Mouse (Mus musculus) spleen, adult 18-20 months (tissue): ENCODE results near the gene Prex1.

ENCODE experiments used
- DNase-seq, 2 experiments: peaks; one replicate each; pipeline ENCODE4 v3.0.0; 2022; ENCODE audit warnings: mixed read lengths in 2 of 2

Gene Prex1

DNA sequence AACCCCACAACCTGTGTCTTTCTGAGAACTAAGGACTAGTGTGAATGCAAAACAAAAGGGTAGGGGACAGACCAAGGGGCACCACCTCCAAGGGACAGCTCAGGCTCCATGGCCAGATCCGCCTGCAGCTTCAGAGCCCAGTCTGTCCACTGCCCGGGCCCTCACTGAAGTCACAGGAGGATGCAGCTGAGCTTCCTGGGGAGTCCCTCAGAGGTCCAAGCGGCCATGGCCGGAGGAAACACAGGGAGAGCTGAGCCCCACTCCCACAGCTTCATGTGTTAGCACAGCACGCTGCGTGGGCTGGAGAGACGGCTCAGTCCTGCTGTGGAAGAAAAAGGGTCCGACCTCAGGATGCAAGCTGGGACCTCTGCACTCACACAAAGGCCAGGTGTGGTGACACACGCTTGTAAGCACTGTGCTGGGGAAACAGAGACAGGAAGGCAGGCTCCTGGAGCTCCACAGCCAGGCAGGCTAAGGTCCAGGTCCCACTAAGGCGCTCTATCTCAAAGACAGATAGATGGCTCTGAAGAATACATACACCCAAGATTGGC lies 81.9 kb downstream of the Prex1 start:
- no peak for DNase-seq

DNA sequence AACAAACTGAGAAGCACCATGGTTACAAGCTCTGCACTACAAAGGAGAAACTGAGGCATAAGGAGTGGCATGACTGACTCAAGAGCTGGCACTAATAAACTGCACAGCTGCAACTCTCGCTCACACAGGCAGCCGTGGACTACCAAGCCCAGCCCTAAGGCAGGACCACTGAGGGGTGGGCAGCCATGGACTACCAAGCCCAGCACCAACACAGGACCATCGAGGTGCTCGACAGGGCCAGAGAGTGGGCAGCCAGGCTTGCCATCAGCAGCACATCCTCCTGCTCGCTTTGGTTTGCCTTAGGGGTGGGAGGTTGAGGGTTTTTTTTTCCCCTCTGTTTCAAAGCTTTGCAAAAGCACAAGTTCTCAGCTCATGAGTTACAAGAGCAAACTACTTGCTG lies 82.4 kb downstream of the Prex1 start:
- DNase-seq, result no peak

DNA sequence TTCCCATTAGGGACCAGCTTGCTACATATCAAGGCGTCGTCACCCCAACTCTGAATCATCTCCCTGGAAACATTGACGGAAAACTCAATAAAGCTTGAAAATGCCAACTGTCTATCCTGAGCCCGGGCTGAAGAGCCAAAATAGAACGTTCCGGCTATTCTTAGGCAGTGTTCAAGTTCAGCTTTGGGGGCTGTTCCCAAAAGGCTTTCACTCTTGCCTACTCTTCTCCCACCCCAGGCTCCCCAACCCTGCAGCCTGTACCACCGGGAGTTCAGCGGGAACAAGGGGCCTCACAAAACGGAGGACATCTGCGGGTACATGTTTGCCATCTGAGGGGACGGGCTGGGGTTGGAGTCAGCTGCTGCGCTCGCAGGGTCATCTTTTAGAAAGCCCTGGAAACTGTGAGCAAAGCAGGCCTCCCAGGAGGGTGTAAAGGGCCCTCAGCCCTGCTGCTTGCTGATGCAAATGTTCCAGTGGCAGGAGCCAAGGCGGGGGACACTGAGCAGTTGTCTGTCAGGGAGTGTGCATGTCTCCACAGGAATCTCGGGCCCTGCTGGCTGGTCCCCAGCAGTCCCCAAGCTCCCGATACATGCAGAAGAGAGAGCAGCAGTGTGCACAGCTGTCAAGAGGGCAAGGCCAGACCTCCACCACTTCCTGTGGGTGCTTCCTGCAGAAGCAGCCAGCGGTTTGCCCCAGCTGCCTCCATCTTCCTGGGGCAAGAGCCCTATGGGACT lies 83.5 kb downstream of the Prex1 start:
- DNase-seq, result peak; percentile 61 to 63

DNA sequence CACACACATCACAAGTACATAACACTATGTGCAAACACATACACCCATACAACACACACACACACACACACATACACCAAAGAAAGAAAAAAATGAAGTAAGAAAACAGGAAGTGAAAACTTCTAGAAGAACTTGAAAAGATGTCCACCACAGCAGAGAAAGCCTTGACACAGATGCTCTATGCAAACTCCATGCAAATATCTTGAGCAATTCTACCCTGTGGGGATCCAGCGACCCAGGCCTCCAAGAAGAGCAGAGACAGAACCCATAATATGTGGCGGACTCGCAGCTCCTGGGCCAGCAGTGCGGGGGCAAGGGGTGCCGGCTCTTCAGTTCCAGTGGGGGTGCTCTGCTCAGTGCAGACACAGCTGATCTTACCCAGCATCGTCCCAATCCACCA lies 86.1 kb downstream of the Prex1 start:
- peak; percentile 39 to 49 for DNase-seq

DNA sequence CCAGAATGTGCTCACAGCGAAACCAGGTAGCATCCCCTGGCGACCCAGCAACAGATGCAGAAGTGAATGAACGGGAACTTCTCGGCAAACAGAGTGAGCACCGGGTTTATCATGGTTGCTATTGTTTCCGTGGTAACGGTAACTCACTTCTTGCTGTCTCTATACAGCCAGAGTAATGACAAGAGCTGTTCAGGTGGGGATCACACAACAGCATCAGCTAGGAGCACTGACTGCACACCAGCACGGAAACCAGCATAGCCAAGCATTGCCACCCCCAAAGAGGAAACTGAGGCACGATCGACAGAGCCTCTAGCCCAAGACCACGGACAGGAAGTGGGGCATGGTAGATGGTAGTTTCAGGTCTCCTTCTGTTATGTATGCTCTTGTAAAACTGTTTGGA lies 88.4 kb downstream of the Prex1 start:
- peak; percentile 30 to 38 for DNase-seq

DNA sequence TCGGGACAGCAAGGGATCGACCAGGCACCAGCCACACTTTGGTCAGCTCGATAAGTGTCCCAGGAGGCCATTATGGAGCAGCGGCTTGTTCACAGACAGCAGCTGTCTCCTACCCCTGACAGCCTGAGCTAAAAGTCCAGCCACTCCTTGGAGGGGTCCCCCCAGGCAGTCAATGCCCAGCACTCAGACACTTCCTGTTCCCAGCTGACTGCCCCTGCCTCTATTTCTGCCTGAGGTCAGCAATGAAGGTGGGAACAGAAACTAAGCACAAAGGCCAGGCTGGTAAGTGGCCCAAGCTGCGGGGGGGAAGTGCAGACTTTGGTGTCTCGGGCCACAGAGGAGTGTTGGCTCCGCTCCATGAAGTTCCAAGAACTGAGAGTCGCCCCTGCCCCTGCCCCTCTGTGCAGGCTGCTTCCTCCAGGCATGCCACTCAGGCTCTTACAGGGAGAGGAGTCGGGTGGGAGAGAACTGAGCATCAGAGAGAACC lies 90.5 kb downstream of the Prex1 start:
- DNase-seq, result peak; percentile 39 to 43

DNA sequence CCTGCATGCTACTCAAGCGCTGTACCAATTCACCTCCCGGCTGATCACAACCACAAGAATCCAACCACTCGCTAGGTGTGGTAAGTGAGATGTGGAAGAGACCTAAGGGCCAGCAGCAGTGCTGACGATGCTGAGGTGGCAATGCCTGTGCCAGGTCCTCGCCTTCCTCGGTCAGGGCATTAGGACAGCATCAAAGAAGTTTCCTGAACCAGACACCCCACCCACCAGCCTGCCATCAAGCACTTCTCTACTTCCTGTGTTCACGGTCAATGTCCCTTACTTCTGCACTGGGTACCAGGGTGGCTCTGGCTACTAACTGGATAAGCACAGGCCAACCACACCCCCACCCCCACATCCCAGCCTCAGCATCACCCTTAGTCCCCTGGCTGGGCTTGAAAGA lies 91.0 kb downstream of the Prex1 start:
- peak in 1 of 2 experiments; percentile 44 for DNase-seq

DNA sequence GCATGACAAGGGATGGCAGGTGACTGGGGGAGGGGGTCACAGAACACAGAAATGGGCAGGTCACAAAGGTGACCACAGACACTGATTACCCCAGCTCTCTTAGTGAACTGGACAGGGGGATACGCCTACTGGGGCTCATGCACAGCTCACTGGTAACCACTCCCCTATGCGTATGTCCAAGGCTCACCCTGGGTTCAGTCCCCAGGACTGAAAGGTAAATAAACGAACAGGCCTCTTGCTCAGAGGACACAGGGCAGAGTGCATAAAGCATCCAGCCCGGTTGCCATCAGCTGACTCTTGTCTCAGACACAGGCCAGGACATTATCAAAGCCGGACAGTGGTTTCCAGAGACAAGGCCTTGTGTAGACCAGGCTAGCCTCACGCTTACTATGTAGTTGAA lies 91.6 kb downstream of the Prex1 start:
- no peak for DNase-seq

DNA sequence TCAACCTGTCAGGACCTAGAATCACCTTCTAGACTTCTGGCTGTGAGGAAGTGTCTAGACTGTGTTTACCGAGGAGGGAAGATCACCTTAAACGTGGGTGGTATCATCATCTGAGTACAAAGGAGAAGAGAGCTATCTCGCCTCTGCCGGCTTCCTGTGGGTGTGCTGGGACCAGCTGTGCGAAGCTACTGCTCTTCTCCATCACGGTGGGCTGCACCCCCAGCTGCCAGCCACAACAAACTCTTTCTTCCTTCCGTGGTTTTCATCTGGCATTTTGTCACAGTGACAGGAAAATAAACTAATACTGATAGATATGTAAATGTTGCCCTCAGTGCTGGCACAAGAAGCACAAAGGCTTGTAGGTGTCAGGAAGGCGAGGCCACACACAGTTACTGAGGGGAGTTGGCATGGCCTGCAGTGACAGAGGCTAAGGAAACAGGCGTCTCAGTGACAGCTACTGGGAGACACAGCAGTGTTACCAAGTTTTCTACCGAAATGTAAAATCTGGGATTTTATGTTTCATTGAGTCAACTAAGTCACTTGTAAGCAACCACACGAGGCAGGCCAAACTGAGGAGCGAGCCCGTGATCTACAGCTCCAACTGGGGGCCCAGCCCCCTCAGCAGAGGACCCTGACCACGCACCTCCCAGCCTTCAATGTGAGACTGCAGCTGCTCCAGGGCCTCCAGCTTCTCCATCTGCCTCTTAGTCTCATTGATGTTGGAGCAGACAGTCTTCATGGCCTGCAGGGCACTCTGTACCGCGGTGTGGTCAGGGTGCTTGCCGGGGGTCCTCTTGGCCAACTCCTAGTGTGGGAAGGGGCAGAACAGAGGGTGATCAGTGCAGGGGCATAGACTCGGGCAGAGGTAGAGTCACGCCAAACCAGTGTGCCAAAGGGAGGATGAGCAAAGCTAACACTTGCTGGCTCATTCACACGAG lies 92.8 kb downstream of the Prex1 start:
- DNase-seq, result peak; percentile 62 to 65

DNA sequence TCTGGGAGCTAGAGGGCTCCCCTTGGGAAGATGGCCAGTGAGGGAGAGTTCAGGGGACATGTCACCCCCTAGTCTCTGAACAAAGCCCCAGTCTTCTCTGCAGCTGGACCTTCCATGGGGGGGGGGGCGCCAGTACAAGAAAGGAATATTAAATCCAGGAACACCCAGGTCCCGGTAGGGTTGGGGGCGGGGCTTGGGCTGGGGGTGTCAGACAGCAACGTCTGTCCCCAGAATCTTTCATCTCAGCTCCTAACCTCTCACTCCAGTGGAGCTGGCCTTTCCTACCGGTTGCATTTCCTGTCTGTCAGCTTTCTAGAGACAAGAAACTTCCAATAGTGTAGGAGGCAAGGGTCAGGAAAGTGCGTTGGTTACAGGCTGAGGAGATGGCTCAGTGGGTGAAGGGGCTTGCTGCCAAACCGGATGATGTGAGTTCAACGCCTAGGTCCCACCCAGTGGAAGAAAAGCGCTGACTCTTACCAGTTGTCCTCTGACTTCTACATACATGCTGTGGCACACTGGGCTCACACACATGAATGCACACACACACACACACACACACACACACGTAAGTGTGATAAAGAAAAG lies 93.6 kb downstream of the Prex1 start:
- DNase-seq, result no peak

DNA sequence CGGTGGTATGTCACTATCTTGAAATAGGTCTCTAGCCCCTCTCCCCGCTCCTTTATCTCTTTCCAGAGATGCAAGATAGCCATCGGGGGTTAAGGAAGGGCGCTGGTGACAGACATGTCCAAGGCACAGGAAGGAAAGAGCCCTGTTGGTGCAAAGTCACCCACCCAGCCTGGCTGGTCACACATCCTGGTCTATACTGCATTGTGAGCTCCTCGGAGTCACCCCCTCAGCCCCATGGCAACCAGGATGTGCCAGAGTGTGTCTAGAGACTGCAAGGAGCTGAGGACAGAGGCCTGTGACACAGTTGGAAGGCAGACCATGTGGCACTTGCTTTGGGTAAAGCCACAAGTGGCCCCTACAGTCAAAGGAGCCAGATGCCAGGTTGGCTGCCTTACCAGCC lies 94.4 kb downstream of the Prex1 start:
- DNase-seq, result no peak

DNA sequence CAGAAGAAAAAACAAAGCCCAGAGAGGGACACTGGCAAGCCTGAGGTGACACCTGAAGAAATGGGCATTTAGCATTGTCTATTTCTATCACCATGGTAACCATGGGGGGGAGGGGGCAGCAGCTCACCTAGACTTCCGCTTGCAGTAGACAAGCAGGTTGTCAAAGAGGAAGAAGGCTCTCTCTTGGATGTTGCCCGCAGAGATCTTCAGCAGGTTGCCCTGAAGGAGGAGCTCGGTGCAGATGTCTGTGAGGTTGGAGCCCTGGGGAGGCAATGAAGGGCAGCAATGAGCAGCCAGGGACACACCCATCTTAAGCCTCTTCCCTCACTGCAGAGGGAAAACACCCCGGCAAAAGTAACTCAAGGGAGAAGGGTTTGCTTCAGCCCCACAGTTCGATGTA lies 95.9 kb downstream of the Prex1 start:
- DNase-seq, result peak; percentile 41 to 42

DNA sequence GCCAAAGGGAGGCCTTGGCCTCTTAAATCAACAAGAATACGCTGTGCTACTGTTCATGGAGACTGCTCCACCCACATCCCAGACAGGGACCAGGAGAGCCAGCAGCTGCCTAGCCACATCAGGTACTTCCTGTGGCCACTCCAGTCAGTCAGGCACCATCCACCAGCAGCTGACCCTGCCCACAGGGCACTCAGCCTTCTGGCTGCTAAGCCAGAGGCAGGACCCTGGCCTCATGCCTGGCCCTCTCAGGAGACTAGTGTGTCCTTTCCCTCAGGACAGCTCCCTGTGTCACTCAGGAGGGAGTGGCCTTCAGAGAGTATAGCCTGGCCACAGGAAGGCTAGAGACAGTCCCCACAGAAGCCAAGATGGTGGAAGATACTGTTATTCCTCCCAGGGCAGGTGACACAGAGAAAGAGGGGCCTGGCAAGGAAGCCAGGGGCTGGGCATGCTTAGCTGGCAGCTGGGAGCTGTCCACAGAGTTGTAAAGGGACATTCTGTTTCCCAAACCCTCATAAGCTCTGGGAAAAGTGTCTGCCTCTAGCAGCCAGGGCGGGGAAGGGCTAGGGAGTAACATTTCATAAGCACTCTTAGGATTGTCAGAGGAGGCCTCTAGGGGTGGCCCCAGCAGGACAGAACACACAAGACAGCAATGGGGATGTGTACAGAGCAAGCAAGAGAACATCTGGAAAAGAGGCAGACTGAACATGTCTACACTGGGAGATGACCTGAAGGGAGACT lies 98.1 kb downstream of the Prex1 start:
- DNase-seq, result no peak

DNA sequence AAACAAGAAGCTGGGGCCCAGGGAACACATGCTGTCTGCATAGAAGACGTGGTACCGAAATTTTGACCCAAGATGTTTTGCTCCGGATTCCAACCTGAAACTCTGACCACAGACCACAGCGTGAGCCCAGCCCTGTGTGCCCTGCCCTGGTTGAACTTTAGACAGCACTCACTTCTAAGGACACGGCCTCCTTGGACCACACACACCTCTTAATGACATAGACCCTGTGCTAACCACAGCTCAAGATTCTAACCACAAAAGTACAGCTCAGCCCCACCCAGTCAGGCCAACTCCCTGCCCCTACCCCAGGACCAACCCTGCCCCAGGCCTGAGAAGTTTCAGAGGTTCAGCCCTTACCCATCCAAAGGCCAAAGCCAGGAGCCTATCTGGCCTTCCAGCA lies 103.4 kb downstream of the Prex1 start:
- DNase-seq, result no peak

DNA sequence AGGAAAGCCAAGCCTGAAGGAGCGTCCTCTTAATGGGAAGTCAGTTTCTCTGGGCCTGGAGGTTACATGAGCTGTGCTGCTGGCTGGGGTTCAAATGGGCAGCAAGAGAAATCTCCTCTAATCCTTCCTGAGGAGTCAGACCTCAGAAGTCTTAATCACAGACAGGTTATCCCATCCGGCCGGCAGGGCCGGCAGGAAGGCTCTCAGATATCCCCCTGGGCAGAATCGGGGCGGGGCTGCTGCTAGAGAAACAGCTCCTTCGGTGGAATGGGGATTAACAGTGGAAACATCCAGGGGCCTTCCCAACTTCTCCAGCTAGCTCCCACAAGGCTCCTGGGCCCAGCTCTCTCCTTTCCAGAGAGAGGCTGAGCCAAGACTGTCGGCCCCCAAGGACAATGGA lies 105.1 kb downstream of the Prex1 start:
- DNase-seq, result no peak

DNA sequence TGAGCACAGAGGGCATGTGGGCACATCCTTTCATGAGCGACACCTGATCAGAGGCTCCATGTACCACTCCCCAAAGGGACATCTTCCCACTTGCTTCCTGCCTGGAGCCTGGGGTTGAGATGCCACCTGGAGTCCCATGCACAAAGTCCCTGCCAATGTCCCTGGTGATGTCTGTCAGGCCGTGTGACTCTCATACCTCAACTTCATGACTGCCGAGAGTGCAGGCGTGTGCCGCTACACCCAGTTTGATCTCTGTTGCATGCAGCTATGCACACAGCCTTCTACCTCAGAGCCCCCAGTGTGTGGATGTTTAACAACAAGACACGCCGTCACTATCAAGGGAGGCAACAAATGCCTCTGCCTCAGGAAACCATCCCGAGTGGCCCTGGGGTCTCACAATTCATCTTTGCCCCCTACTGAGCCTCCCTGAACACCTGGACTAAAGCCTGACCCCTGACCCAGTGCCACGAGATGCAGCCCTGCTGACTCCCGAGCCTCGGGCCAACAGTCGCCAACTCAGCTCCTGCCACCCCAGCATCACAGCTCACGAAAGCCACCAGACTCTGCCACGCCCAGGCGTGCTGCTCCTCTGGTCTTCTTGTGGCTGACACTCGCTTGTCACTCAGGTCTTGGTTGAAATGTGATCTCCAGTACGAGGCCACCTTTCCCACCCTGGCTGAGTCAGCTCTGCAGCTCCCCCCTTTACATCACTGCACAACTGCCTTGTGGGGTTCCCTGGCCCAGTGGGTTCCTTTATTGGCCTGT lies 107.0 kb downstream of the Prex1 start:
- DNase-seq, result no peak

DNA sequence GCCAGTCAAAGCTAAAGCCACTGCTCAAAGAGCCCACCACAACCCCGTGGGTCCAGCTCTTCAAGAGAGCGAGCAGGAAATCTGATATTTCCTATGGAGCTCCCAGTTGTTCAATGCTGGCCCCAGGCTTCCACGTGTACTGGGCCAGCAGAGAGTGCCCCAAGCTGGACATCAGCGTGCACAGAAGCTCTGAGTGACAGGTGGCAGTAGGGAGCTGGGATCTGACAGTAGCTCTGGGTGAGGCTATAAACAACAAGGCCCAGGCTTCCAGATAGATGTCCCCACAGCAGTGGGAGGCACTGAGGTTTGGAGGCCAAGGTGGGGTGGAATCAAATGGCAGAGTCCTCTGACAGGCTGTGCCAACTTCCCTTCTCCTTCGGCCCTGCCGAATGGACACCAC lies 107.6 kb downstream of the Prex1 start:
- no peak for DNase-seq

DNA sequence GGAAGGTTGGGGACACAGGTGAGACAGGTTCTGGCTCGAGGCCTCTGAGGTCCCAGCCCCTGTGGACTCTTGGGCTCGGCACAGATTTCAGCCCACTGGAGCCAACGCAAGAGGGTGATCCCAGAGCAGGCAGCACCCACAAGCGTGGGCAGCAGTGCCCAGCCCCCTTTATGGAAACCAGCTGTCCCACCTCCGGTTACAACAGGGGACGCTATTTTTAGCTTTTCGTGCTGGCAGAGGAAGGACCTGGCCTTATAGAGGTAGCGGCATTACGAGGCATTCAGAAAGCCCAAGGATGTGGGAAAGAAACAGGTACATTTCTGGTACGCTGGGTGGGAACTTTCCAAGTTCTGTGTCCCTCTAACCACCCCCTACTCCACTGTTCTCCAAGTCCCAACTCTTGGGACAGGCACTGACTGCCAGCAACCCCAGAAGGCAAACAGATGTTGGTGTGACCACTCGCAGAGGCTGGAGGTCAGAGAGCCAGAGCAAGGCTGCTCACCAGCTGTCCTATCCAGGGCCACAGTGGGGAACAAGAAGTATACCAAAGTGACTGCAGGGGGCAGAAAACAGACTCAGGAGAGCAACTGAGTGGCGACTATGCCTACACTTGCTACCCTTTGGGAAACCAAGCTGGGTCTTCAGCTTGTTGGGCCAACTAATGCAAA lies 108.3 kb downstream of the Prex1 start:
- DNase-seq, result no peak

DNA sequence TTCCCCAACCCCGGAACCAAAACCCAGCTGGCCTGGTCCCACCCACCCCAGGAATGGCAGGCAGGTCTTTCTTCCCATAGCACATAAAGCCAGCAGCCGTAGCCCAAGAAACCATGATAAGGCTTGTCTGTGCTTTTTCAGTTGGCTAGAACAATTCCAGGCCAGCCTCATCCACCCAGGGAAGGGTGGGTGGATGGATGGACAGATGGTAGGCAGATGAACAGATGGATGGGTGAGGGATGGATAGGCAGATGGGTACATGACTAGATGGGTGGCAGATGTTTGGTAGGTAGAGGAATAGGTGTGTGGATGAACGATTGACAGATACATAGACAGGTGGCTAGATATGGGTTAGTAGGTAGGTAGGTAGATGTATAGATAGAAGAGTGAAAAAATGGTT lies 110.7 kb downstream of the Prex1 start:
- no peak for DNase-seq

DNA sequence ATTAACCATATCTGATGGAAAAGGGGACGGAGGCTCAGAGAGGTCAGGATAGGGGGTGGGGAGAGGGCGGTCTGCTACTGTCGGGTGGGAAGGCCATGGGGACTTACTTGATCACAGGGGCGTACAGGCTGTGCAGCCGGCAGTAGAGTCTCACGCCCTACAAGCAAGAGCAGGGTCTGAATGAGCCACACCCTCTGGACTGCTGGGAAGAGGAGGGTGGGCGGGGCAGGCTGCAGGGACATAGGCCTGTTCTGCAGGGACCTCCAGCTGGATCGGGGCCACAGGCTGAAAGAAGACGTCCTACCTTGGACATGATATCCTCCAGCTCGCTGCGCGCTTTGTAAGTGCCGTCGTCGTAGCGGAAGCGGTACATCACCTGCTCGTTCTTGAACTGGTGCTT lies 112.2 kb downstream of the Prex1 start:
- no peak for DNase-seq
